Mouse (Mus musculus) bone marrow macrophage, adult 2 months (primary cell): ENCODE results near the gene Efna1.

Source experiments
- CTCF ChIP-seq: IDR thresholded peaks from 2 replicates; pipeline ENCODE4 v1.5.1; 2012; ENCODE audit warnings: low read depth, mild to moderate bottlenecking, low read length, moderate library complexity
- POLR2A ChIP-seq: IDR thresholded peaks from 2 replicates; pipeline ENCODE4 v1.6.1; 2012; ENCODE audit warnings: mild to moderate bottlenecking, low read depth, low read length, borderline replicate concordance

DNA sequence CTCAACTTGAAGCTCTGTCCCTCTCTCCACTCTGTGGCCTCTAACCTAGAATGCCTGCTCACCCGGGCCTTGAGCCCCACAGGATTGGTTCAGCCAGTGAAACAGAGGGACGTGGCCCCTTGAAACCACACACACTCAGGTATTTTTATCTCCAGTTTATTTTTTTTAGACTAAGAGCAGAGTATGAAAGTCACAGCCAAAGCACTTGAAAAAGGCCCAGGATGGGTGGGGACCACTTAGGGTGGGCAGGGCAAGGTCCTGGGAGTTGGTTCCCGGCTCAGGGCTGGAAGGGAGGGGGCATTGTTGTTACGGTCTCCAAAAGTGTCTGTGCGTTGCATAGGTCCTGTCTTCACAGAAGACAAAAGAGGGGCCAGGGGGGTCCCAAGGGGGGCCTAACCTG is 33.4 kb upstream of the Efna1 start:
- no peak for TF ChIP-seq CTCF
- no peak for TF ChIP-seq POLR2A
